Mouse (Mus musculus) liver, postnatal 0 days (tissue): ENCODE data around the gene Wdr76. TPM values are rescaled to one million over a fixed set of nuclear protein-coding genes. Genes with fewer than 3 reads are reported as not detected.
"Not testable (repeated sequence)": the region's sequence is repeated elsewhere in the genome, so short reads cannot be mapped to it uniquely, and the experiment has no call there.

Experiments used
- ATAC-seq: fragments of 200-750 bp; cut with Nextera tagmentation; 2 replicates; pipeline ENCODE4 v1.8.0; 2017; ENCODE audit warnings: mild to moderate bottlenecking, moderate library complexity
- DNase-seq: peaks from one replicate; pipeline ENCODE4 v3.0.0-alpha.2; 2016
- H3K27ac ChIP-seq: fragments of 300-500 bp; sonication (generic); 2 replicates; pipeline ENCODE4 v1.5.1; 2014; ENCODE audit warnings: antibody characterized with exemption, moderate library complexity, mild to moderate bottlenecking, low read depth
- H3K27me3 ChIP-seq: fragments of 300-500 bp; sonication (generic); 2 replicates; pipeline ENCODE4 v1.6.1; 2014; ENCODE audit warnings: low read length, control low read depth, mixed read lengths; ENCODE audit not compliant: insufficient read depth
- H3K36me3 ChIP-seq: fragments of 300-500 bp; sonication (generic); replicated peaks from 2 replicates; pipeline ENCODE4 v1.6.1; 2014; ENCODE audit warnings: mild to moderate bottlenecking, control low read depth, low read length, moderate library complexity, mixed read lengths; ENCODE audit not compliant: insufficient read depth
- H3K4me1 ChIP-seq: fragments of 300-500 bp; sonication (generic); 2 replicates; pipeline ENCODE4 v1.6.1; 2014; ENCODE audit warnings: antibody characterized with exemption, mild to moderate bottlenecking, control low read depth; ENCODE audit not compliant: insufficient read depth
- H3K4me2 ChIP-seq: fragments of 300-500 bp; sonication (generic); 2 replicates; pipeline ENCODE4 v1.6.1; 2014; ENCODE audit warnings: low read depth, mild to moderate bottlenecking, low read length, moderate library complexity, mixed read lengths
- H3K4me3 ChIP-seq: fragments of 300-500 bp; sonication (generic); 2 replicates; pipeline ENCODE4 v1.5.1; 2014; ENCODE audit warnings: low read depth, low read length
- H3K9ac ChIP-seq: fragments of 300-500 bp; sonication (generic); replicated peaks from 2 replicates; pipeline ENCODE4 v1.6.1; 2014; ENCODE audit warnings: mild to moderate bottlenecking, moderate library complexity
- H3K9me3 ChIP-seq: fragments of 300-500 bp; sonication (generic); 2 replicates; pipeline ENCODE4 v1.6.1; 2016; ENCODE audit warnings: mild to moderate bottlenecking, control low read depth, low read length, mixed read lengths
- CTCF ChIP-seq: sonication (generic); IDR thresholded peaks from 2 replicates; pipeline ENCODE4 v1.5.1; 2016; ENCODE audit warnings: antibody characterized with exemption, low read depth
- EP300 ChIP-seq: IDR thresholded peaks from 2 replicates; pipeline ENCODE4 v1.6.1; 2016; ENCODE audit warnings: antibody characterized with exemption, low read depth, mild to moderate bottlenecking
- WGBS: fragments of 180-500 bp; shearing (Covaris S2); extraction: QIAGEN DNeasy Blood & Tissue Kit; methylation state at CpG from one replicate; pipeline ENCODE4 v1.1.7; 2014; ENCODE audit not compliant: insufficient replicate concordance; 5-methylcytosine and 5-hydroxymethylcytosine counted together
- polyA plus RNA-seq: library from polyadenylated mRNA; unstranded; fragments of >200 nt; fragmentation: Nextera tagmentation; extraction: Ambion mirVana; gene quantifications from 2 replicates; pipeline ENCODE4 v1.2.1, GENCODE M21; 2015

Gene Wdr76
- 4.2 and 5.0 TPM in 2 replicates for polyA plus RNA-seq

DNA sequence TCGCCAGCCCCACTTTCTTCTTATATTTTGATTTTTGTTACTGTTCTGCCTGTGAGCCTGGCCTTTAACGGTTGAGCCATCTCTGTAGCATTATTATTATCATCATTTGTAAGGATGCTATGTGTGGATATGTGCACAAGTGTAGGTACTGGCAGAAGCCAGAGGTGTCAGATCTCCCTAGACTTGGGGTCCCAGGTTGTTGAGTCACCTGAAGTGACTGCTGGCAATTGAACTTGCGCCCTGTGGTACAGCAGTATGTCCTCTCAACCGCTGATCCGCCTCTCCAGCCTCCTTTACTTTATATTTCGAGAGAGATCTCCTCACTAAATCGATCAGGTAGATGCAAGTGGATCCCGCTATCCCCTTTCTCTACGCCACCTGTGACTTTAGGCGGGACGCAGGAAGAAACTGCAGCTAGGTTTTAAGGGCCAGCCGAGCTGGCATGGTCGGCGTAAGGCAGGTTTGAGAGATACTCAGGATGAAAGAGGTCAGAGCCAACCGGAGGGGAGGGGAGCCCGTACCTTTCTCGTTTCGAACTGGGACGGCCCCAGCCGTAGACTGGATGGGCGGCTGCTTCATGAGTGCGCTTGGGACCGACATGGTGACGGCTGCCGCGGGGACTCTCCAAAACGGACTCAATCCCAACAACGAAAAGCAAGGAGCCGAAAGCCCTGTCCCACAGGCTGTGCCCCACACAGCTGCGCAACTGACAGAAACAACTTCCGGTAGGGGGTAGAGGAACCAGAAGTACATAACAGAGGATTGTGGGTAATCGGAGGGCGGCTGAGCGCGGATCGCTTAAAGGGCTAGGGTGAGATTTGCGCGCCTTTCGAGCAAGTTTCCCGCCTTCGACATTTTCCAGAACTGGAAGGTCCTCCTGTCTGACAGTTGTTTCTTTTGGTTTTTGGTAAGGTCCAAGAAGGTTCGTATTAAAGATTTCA lies at the start of gene Wdr76, which contains the start of gene Mfap1a:
Gene Wdr76, plus strand, starts transcription at position 782 of the 941 bp plus-strand sequence.
Gene Mfap1a, minus strand, starts transcription at position 724 of the 941 bp plus-strand sequence.
- WGBS: 3% methylated on average over 37 of the region's 42 CpGs
- ATAC-seq: peak; percentile 96

DNA sequence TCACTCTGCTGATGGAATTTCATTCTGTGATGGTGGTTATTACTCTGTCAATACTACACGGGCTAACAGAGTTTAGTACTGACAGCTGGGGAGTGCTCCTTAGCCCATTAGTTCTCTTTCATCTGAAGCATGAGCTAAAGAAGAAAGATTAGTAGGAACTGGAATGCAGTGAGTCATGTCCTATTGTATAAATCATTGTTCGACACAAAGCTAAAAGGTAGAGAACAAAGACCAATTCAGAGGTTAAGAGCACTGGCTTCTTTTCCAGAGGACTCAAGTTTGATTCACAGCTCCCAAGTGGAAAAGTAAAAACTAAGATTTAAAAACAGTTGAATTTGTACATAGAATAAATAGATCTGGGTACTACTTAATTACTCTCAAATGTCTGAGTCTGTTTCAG lies 46.5 kb upstream of the Wdr76 start:
- no peaks in the 10 kb centered on the region for H3K27me3 ChIP-seq
- WGBS: 77% methylated on average over 2 of the region's 2 CpGs
- DNase-seq (no peak), ATAC-seq (no peak)
- H3K9me3 ChIP-seq: no peaks in the 10 kb centered on the region
- peaks cover 8% of the 10 kb centered on the region for H3K36me3 ChIP-seq
- TF ChIP-seq EP300: no peak
- TF ChIP-seq CTCF: no peak
- no peak overlapping the region for H3K27ac ChIP-seq
- no peak overlapping the region for H3K4me3 ChIP-seq
- H3K4me2 ChIP-seq: no peak overlapping the region
- H3K9ac ChIP-seq: no peak overlapping the region
- peaks cover 11% of the 10 kb centered on the region for H3K4me1 ChIP-seq

More for the DNA sequence above, at the start of gene Wdr76, which contains the start of gene Mfap1a:
- not testable (repeated sequence) for H3K4me1 ChIP-seq, H3K9me3 ChIP-seq, H3K27me3 ChIP-seq, H3K36me3 ChIP-seq
- TF ChIP-seq EP300: peak; percentile 58; the same call in 1 of the 2 replicates
- peak within 1 kb of the TSS; percentile 93 for H3K27ac ChIP-seq
- peak; percentile 88 for DNase-seq
- H3K4me3 ChIP-seq: peak within 1 kb of the TSS; percentile 61
- H3K4me2 ChIP-seq: peak within 1 kb of the TSS; percentile 68
- peak within 1 kb of the TSS; percentile 78 for H3K9ac ChIP-seq

DNA sequence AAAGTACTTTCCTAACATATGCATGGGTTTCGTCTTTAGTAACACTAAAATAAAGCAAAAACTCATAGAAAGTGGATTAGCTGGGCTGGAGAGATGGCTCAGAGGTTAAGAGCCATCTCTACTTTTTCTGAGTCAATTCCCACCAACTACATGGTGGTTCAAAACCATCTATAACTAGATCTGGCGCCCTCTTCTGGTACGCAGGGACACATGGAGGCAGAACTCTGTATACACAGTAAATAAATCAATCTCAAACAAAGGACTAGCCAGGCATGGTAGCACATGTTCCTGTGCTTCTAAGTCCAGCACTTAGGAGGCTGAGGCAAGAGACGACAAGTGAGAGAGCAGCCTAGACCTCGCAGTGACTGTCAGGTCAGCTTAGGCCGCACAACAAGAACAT lies 37.5 kb upstream of the Wdr76 start:
- not testable (repeated sequence) for H3K27me3 ChIP-seq, H3K9me3 ChIP-seq, H3K36me3 ChIP-seq, H3K4me3 ChIP-seq, H3K4me1 ChIP-seq, H3K4me2 ChIP-seq, DNase-seq, H3K9ac ChIP-seq, H3K27ac ChIP-seq
- WGBS: 45% methylated on average over 2 of the region's 6 CpGs
- peak; percentile 49; the same call in 1 of the 2 replicates for ATAC-seq

GRCm38 (mm10) chr2:121472783-121473182 lies 33.7 kb upstream of the Wdr76 start:
- not testable (repeated sequence) for H3K4me3 ChIP-seq, H3K9me3 ChIP-seq, H3K9ac ChIP-seq, DNase-seq, H3K36me3 ChIP-seq, H3K4me1 ChIP-seq, ATAC-seq, H3K27me3 ChIP-seq, H3K27ac ChIP-seq
- TF ChIP-seq CTCF: 0 out of 2 replicates have a peak, but pooled peaks have one; percentile 2
- peak overlapping the region; percentile 74; the same call in 1 of the 2 replicates for H3K4me2 ChIP-seq
- 96% methylated on average over 3 of the region's 3 CpGs for WGBS

DNA sequence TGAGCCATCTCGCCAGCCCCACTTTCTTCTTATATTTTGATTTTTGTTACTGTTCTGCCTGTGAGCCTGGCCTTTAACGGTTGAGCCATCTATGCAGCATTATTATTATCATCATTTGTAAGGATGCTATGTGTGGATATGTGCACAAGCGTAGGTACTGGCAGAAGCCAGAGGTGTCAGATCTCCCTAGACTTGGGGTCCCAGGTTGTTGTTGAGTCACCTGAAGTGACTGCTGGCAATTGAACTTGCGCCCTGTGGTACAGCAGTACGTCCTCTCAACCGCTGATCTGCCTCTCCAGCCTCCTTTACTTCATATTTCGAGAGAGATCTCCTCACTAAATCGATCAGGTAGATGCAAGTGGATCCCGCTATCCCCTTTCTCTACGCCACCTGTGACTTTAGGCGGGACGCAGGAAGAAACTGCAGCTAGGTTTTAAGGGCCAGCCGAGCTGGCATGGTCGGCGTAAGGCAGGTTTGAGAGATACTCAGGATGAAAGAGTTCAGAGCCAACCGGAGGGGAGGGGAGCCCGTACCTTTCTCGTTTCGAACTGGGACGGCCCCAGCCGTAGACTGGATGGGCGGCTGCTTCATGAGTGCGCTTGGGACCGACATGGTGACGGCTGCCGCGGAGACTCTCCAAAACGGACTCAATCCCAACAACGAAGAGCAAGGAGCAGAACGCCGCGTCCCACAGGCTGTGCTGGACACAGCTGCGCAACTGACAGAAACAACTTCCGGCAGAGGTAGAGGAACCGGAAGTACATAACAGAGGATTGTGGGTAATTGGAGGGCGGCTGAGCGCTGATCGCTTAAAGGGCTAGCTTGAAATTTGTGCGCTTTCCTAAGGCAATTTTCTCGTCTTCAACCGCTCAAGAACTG lies 33.0 kb upstream of the Wdr76 start, which contains the start of gene Mfap1b:
Gene Mfap1b, minus strand, starts transcription at position 767 of the 879 bp plus-strand sequence.
- H3K9ac ChIP-seq: peak within 1 kb of the TSS; percentile 76
- H3K27me3 ChIP-seq, H3K36me3 ChIP-seq, H3K9me3 ChIP-seq, H3K4me1 ChIP-seq: not testable (repeated sequence)
- WGBS: 6% methylated on average over 39 of the region's 41 CpGs
- H3K27ac ChIP-seq: peak within 1 kb of the TSS; percentile 77
- ATAC-seq (peak; percentile 96), DNase-seq (peak; percentile 83)
- peak within 1 kb of the TSS; percentile 70 for H3K4me3 ChIP-seq
- H3K4me2 ChIP-seq: peak within 1 kb of the TSS; percentile 74

DNA sequence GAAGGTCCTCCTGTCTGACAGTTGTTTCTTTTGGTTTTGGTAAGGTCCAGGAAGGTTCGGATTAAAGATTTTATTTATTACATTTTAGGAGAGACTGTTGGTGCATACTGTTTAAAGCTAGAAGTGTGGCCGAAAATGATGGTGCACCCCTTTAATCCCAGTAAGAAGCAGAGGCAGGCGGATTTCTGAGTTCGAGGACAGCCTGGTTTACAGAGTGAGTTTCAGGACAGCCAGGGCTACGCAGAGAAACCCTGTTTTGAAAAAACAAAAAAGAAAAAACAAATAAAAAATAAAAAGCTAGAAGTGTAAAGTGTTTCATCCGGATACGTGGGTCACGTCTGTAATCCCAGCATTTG lies 32.4 kb upstream of the Wdr76 start:
- peaks cover 3% of the 10 kb centered on the region; the same call in 1 of the 2 replicates for H3K4me1 ChIP-seq
- WGBS: 26% methylated on average over 8 of the region's 8 CpGs
- no peaks in the 10 kb centered on the region for H3K9me3 ChIP-seq
- H3K4me3 ChIP-seq: peak overlapping the region; percentile 70
- H3K4me2 ChIP-seq: peak overlapping the region; percentile 74
- H3K27ac ChIP-seq: peak overlapping the region; percentile 77
- no peaks in the 10 kb centered on the region for H3K36me3 ChIP-seq
- H3K9ac ChIP-seq: peak overlapping the region; percentile 76
- peak; percentile 39; the same call in 1 of the 2 replicates for TF ChIP-seq EP300
- no peak for TF ChIP-seq CTCF
- no peak for DNase-seq
- peak; percentile 51 for ATAC-seq
- no peaks in the 10 kb centered on the region for H3K27me3 ChIP-seq

- not testable (repeated sequence) for H3K4me3 ChIP-seq, H3K4me1 ChIP-seq, H3K36me3 ChIP-seq, H3K4me2 ChIP-seq, ATAC-seq, H3K9ac ChIP-seq, H3K9me3 ChIP-seq, H3K27ac ChIP-seq, H3K27me3 ChIP-seq, DNase-seq
- WGBS: 91% methylated on average over 2 of the region's 2 CpGs
These were observed 31.2 kb upstream of the Wdr76 start for GRCm38 (mm10) chr2:121475306-121475705.
